Mouse (Mus musculus) left cerebral cortex, postnatal 10 days (tissue): ENCODE measurements around the gene Ralgps2. TPM values are rescaled to one million over a fixed set of nuclear protein-coding genes. Genes with fewer than 3 reads are reported as not detected.
A peak's percentile ranks its signal among the peaks of the same experiment; 100 is the strongest.

ENCODE experiments used
- DNase-seq, 2 experiments: peaks; one replicate each; pipeline ENCODE4 v3.0.0; 2021 to 2022; ENCODE audit warnings: low spot score in 2 of 2, mixed read lengths in 1 of 2; ENCODE audit errors: extremely low spot score in 1 of 2
- intact Hi-C: fragments of 180-260 bp; cut with DNase I; formaldehyde crosslinking; loops from one replicate; pipeline ENCODE4 v1.15.1; 2025
- total RNA-seq, 2 experiments: library from RNA; stranded (reverse); gene quantifications; 2 replicates each; pipeline ENCODE4 v1.2.3; 2021

Gene Ralgps2
- total RNA-seq, 2 experiments from 2014 or later, result 55.7 to 58.3 TPM

DNA sequence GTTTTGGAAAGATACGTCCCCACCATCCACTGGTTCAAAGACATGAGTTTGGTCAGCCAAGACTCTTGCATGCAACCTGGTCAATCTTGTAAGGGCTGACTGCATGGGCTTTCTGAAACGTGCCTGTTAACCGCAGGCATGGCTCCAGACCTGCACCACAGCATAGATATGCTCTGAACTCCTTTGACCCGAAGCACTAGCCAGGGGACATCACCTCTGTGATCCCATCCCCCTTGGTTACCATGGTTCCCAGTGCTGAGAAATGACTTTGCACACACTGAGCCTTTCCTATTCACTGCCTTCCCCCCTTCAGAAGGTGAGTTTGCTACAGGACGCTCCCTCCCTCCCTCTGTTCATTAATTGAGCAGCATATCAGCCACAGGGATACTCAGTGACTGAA is 155.3 kb downstream of the Ralgps2 start:
- DNase-seq, result no peak
- intact Hi-C loops, result no loop called here

DNA sequence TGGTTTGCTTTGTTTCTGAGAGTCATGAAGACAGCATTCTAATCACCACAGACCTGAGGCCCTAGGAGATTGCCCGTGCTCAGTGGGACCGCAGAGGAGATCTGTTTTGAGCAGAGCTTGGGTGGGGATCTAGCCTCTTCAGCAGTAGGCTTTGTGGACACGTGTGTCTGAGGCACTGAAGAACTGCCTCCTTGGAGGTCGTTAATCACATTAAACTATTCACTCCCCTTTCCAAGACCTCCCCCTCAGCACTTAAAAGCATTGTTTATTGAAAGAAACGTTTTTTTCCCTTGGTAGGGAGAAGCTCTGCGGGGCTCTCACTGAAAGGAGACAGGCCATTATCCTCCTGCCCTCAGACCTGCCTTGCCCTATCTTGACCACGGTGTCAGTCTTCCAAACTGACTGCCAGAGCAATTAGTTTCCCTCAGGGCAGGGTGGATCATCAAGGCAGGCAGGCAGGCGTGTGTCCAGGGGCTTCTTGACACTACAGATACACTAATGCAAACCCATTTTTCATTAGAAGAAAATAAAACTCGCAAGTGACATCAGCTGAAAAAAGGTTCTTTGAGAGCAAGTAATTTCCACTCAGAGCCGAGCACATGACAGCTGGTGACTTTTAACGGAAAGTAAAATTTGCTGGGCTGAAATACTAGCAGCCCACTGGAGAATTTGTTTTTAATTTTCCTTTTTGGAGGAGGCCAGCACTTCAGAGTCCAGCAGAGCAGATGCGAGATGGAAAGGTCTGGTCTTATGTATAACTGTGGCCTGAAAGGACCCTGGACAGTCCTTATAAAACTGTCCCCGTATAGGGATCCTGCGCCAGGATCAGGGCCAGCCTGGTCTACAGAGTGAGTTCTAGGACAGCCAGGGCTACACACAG is 157.2 kb downstream of the Ralgps2 start:
- intact Hi-C loops, result no loop called here

DNA sequence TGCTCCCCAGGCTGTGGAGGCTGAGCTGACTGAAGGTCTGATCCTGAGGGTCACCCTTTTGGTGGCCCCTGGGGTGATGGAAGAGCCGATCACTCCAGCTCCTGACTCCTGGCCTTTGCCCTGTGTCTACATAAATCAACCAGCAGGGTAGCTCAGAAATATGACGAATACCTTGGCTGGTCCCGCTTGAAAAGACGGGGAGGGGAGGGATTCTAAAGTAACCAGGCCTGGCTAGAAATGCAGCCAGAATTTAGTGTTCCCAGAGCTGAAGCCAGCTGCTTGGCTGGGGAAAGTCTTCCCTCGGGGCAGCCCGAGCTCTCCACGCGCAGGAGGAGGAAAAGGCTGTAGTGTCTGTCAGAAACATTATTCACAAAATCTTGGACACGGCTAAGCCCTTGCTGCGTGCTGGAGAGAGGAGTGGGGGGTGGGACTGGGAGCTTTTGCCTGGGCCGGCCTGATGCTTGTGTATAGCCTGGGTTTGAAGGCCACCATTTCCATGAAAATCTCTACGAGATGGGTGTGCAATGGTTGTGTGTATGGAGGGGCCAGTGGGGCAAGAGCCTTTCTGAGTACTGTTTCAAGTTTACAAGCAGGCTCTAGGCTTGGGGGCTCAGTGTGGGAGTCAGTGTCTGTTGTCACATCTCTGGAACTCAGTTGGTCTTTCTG is 158.2 kb downstream of the Ralgps2 start:
- intact Hi-C loops, result no loop called here

More for the DNA sequence above, 157.2 kb downstream of the Ralgps2 start:
- no peak for DNase-seq

GRCm38 (mm10) chr1:156780234-156781005 is 159.0 kb downstream of the Ralgps2 start:
- DNase-seq, result no peak
- intact Hi-C loops, result no loop called here

More for the DNA sequence above, 158.2 kb downstream of the Ralgps2 start:
- DNase-seq, result peak in 1 of 2 experiments; percentile 18

- intact Hi-C loops, result no loop called here
- no peak for DNase-seq
Measured at GRCm38 (mm10) chr1:156779595-156779994, 159.8 kb downstream of the Ralgps2 start.

DNA sequence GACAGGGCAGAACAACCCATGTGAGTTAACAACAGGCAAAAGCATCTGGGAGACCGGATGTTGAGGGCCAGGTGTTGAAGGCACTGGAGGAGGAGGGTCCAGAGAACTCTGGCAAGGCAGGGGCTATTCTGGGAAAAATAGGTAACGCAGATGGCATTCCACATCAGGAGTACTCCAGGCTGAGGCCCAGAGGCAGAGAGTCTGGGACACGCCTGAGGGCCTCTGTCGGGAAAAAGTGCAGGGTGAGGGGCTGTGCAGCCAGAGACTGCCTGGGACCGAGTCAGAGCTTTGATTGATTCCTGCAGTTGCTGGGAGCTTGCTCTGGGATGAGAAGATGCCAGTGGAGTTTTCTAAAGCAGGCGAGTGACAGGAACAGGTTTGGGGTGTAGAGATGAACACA is 160.4 kb downstream of the Ralgps2 start:
- intact Hi-C loops, result no loop called here
- no peak for DNase-seq

DNA sequence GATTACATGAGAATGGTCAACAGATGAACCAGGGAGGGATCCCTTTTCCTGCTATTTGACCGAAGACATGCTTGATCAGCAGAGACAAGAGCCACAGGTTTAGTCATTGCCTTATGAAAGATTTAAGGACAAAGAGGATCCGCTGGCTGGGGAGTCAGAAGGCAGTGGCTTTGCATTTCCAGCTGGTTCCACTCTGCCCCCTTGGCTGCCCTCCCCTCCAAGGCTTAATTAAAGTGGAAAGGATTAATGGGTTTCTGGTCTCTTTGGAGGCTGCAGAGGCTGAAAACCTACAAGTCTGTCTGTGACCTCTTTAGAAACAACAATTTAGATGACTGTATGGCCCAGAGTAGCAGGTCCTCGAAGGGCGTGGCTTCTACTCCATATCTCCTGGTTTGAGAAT is 161.5 kb downstream of the Ralgps2 start:
- no peak for DNase-seq
- intact Hi-C loops, result no loop called here

DNA sequence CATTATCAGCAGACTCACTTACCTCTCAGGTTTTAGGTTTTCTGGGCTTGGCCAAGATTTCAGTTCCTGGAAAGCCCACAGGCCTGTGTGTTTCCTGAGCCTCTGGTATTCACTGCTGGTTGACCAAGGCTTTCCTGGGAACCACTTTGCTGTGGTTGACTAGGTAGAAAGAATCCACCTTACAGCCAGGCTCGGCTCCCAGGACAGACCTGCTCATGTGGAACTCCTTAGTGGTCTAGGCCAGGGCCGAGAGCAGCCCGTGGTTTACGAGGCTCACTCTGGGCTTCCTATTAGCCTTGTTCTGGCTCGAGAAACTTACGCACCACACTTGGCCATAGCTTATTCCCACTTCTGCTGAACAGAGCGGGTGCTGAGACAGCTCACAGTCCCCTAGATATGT is 163.4 kb downstream of the Ralgps2 start:
- no peak for DNase-seq
- intact Hi-C loops, result no loop called here

- intact Hi-C loops, result no loop called here
- DNase-seq, result no peak
Measured at GRCm38 (mm10) chr1:156775190-156775589, 164.2 kb downstream of the Ralgps2 start.

GRCm38 (mm10) chr1:156770845-156771244 is 168.6 kb downstream of the Ralgps2 start:
- intact Hi-C loops, result no loop called here
- no peak for DNase-seq

GRCm38 (mm10) chr1:156769621-156770297 is 169.7 kb downstream of the Ralgps2 start:
- intact Hi-C loops, result no loop called here
- DNase-seq, result no peak

DNA sequence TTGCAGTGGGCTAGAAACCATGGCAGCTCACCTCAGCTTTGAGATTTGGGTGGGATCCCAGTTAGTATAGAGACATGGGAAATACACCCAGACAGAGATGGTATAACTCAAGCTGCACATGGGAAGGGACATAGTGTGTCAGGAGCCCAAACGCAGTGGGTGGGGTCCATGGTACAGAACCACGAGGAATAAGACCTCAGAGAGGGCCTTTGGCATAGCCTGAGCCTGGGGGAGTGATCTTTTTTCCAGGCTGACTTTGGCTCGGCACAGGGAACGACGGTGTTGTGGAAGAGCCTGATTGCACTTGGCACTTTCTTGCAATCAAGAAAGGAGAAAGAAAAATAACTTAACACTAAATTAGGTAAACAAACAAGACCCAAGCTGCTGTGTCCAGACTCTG is 170.3 kb downstream of the Ralgps2 start:
- no peak for DNase-seq
- intact Hi-C loops, result no loop called here

GRCm38 (mm10) chr1:156765311-156765710 is 174.1 kb downstream of the Ralgps2 start:
- DNase-seq, result peak in 1 of 2 experiments; percentile 44
- intact Hi-C loops, result no loop called here

DNA sequence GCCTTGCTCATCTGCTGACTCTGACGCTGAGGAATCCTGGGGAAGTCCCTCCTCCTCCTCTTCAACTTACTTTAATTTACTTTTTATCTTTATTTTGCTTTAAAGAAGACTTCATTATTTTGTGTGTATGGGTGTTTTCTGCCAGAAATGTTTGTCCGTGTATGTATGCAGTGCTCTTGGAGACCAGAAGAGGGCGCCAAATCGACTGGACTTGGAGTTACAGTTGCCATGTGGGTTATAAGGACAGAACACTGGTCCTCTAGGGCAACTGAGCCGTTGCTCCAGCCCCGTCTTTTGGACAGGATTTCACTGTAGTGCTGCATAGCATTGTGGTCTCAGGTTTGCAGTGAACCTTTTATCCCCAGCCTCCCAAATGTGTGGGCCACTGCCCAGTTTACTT is 174.8 kb downstream of the Ralgps2 start:
- intact Hi-C loops, result no loop called here
- DNase-seq, result no peak

GRCm38 (mm10) chr1:156763280-156763679 is 176.1 kb downstream of the Ralgps2 start:
- intact Hi-C loops, result no loop called here
- no peak for DNase-seq

DNA sequence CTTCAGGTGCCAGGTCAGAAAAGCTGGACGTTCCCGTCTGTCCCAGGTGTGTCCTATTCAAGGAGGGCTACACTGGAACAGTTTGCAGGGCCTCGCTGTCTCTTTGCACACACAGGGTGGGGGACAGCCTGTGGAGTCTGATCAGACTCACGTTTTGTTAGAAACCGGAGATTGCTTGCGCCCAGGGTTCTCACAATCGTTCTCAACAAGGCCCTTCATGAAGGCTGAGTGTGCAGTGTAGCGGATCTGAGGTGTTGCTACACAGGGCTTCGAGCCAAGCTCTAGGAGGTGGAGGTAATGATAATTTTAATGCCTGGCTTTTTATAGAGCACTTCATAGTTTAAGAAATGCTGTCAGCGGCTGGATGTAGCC is 178.0 kb downstream of the Ralgps2 start:
- no peak for DNase-seq
- intact Hi-C loops, result no loop called here

DNA sequence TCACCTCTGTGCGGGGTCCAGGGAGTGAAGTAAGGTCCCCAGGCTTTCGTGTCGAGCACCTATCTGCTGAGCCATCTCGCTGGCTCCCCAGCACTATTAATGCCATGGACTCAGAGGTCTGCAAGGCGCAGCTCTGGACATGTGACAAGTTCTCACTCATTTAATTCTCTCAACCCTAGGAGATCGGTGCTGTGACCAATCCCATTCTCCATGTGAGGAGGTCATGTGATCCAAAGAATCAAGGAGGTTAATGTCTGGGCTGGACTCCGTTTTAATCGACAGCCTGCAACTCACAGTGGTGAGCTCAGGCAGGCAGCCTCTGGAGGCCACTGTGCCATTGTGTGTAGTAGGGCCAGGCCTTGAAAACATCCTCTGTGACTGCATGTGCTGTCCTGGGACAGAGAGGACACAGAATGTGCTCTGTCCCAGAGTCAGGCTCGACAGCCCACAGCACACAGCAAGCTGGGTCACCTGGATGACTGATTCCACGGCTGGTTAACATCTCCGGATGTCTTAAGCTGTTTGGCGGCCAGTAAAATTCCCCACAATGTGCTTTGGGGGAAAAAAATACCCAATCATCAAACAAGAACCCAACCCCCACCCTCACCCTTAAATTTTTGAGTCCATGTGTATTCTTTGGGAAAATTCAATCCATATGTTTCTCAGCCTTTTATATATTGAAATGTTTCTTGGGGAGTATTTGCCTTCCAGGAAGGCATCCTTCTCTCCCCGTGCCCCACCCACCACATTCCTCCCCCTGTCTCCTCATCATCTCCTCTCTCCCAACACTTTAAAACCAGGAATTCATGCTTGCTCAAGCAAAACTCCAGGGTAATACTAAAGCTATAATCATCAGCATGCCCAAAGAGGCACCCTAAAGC is 178.6 kb downstream of the Ralgps2 start:
- intact Hi-C loops, result no loop called here
- DNase-seq, result no peak

GRCm38 (mm10) chr1:156758326-156758725 is 181.1 kb downstream of the Ralgps2 start:
- no peak for DNase-seq
- intact Hi-C loops, result no loop called here
